Mouse (Mus musculus) midbrain, embryonic 13.5 days (tissue): ENCODE results near the gene Phf8. TPM values are rescaled to one million over a fixed set of nuclear protein-coding genes. Genes with fewer than 3 reads are reported as not detected.

Experiments
- ATAC-seq: fragments of 200-750 bp; cut with Nextera tagmentation; 2 replicates; pipeline ENCODE4 v1.8.0; 2017; ENCODE audit warnings: mild to moderate bottlenecking, moderate TSS enrichment, moderate library complexity
- H3K27ac ChIP-seq: fragments of 300-500 bp; sonication (generic); 2 replicates; pipeline ENCODE4 v1.5.1; 2015; ENCODE audit warnings: inconsistent platforms, mild to moderate bottlenecking, moderate library complexity
- H3K27me3 ChIP-seq: fragments of 300-500 bp; sonication (generic); 2 replicates; pipeline ENCODE4 v1.6.1; 2015; ENCODE audit warnings: mild to moderate bottlenecking, inconsistent platforms
- H3K36me3 ChIP-seq: fragments of 300-500 bp; sonication (generic); 2 replicates; pipeline ENCODE4 v1.6.1; 2015; ENCODE audit warnings: mild to moderate bottlenecking, inconsistent platforms
- H3K4me1 ChIP-seq: fragments of 300-500 bp; sonication (generic); replicated peaks from 2 replicates; pipeline ENCODE4 v1.6.1; 2015; ENCODE audit warnings: inconsistent platforms
- H3K4me2 ChIP-seq: fragments of 300-500 bp; sonication (generic); replicated peaks from 2 replicates; pipeline ENCODE4 v1.6.1; 2015; ENCODE audit warnings: moderate library complexity, mild to moderate bottlenecking, inconsistent platforms
- H3K4me3 ChIP-seq: fragments of 300-500 bp; sonication (generic); replicated peaks from 2 replicates; pipeline ENCODE4 v1.5.1; 2015; ENCODE audit warnings: mild to moderate bottlenecking, inconsistent platforms
- H3K9ac ChIP-seq: fragments of 300-500 bp; sonication (generic); replicated peaks from 2 replicates; pipeline ENCODE4 v1.6.1; 2015; ENCODE audit warnings: mild to moderate bottlenecking, inconsistent platforms
- H3K9me3 ChIP-seq: fragments of 300-500 bp; sonication (generic); 2 replicates; pipeline ENCODE4 v1.6.1; 2016; ENCODE audit warnings: mild to moderate bottlenecking, inconsistent platforms
- WGBS: fragments of 180-500 bp; shearing (Covaris S2); methylation state at CpG from one replicate; pipeline ENCODE4 v1.1.7; 2015; 5-methylcytosine and 5-hydroxymethylcytosine counted together
- polyA plus RNA-seq: library from polyadenylated mRNA; unstranded; fragments of >200 nt; fragmentation: Nextera tagmentation; extraction: Ambion mirVana; gene quantifications from 2 replicates; pipeline ENCODE4 v1.2.1, GENCODE M21; 2015

Phf8 gene
- polyA plus RNA-seq, 1 experiment from 2014 or later = 26.7 TPM

- H3K9me3 ChIP-seq = no peaks in the 10 kb centered on the region
- H3K36me3 ChIP-seq = peaks cover 18% of the 10 kb centered on the region
- H3K27me3 ChIP-seq = no peaks in the 10 kb centered on the region
- H3K4me2 ChIP-seq = no peak overlapping the region
- H3K4me1 ChIP-seq = no peaks in the 10 kb centered on the region
- H3K27ac ChIP-seq = no peak overlapping the region
- WGBS = 94% methylated on average over 1 of the region's 1 CpGs
- ATAC-seq = no peak
- no peak overlapping the region for H3K9ac ChIP-seq
- H3K4me3 ChIP-seq = no peak overlapping the region
These were observed 54.7 kb downstream of the Phf8 start for GRCm38 (mm10) chrX:151575166-151575565.

GRCm38 (mm10) chrX:151643386-151643785, 122.9 kb downstream of the Phf8 start:
- Histone ChIP-seq H3K4me3 (no peak overlapping the region), H3K4me2 (no peak overlapping the region), H3K9me3 (no peaks in the 10 kb centered on the region), H3K27ac (no peak overlapping the region), H3K36me3 (no peaks in the 10 kb centered on the region), H3K4me1 (no peaks in the 10 kb centered on the region), H3K27me3 (peaks cover 5% of the 10 kb centered on the region; the same call in 1 of the 2 replicates), H3K9ac (no peak overlapping the region)
- WGBS = 66% methylated on average over 2 of the region's 2 CpGs
- ATAC-seq = no peak

DNA sequence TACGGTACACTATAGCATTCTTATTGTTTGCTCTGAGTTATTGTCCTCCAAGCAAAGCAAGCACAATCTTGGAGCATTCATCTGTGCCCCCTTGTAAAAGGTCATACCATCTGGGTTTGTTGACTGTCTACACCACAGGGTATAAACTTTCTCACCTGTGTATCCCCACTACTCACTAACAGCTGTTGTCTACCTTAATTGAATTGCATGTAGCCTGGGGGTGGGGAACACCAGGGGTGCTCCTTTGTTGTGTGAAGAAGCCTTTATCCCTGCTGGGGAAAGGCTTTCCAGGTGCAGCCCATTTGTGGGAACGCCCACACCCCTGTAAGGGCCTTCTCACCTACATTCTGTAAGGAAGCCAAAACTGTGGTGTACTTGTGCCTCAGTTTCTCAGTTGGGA, 133.3 kb downstream of the Phf8 start:
- WGBS = 64% methylated on average over 2 of the region's 2 CpGs
- Histone ChIP-seq H3K9ac (no peak overlapping the region), H3K27ac (no peak overlapping the region), H3K36me3 (no peaks in the 10 kb centered on the region), H3K4me2 (no peak overlapping the region), H3K9me3 (no peaks in the 10 kb centered on the region), H3K4me3 (no peak overlapping the region), H3K4me1 (no peaks in the 10 kb centered on the region), H3K27me3 (no peaks in the 10 kb centered on the region)
- ATAC-seq = no peak

DNA sequence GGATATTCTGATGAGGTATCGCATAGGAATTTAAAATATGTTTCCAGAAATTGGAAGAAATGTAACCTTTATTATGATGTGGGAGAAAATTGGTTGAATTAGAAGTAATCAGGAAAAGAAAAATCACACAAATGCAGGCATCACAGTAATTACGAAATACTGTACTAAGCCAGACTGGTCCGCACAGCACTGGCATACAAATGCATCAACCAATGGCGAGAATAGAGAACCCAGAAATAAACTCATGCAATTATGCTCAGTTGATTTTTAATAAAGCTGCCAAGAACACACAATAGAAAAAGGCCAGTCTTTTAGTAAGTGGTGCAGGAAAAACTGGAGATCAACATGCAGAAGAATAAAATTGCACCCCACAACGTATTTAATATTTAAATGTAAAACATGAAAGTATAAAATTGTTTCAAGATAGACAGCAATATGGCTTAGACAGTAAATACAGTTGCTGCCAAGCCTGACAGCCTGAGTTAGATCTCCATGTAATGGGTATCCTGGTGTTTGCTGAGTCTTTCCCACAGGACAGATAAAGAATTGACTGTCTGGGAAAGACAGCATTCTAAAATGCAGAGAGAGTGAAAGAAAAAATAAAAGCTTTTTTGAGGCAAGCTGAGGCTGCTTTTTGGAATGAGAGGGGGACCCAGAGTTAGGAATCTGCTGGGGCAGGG, 154.2 kb downstream of the Phf8 start:
- Histone ChIP-seq H3K27me3 (no peaks in the 10 kb centered on the region), H3K4me2 (no peak overlapping the region), H3K4me3 (no peak overlapping the region), H3K36me3 (no peaks in the 10 kb centered on the region), H3K9me3 (no peaks in the 10 kb centered on the region), H3K9ac (no peak overlapping the region), H3K4me1 (no peaks in the 10 kb centered on the region), H3K27ac (no peak overlapping the region)
- WGBS = 76% methylated on average over 5 of the region's 5 CpGs
- ATAC-seq = no peak

Other genes starting within 250 kb of the Phf8 start
- 4.7 and 5.1 TPM in 2 replicates for gene Fam120c, start 176.5 kb upstream of the Phf8 start, polyA plus RNA-seq